Mouse (Mus musculus) neural tube, embryonic 14.5 days (tissue): ENCODE results near the gene Sap30bp. TPM values are rescaled to one million over a fixed set of nuclear protein-coding genes. Genes with fewer than 3 reads are reported as not detected.

ENCODE experiments used
- ATAC-seq: fragments of 200-750 bp; cut with Nextera tagmentation; 2 replicates; pipeline ENCODE4 v1.8.0; 2017; ENCODE audit warnings: low read depth, mild to moderate bottlenecking, moderate TSS enrichment, moderate library complexity
- H3K27ac ChIP-seq: fragments of 300-500 bp; sonication (generic); 2 replicates; pipeline ENCODE4 v1.5.1; 2014; ENCODE audit warnings: low read depth, mild to moderate bottlenecking, control low read depth, low read length, moderate library complexity, mixed read lengths
- H3K27me3 ChIP-seq: fragments of 300-500 bp; sonication (generic); 2 replicates; pipeline ENCODE4 v1.6.1; 2014; ENCODE audit warnings: low read length; ENCODE audit not compliant: control insufficient read depth, insufficient read depth
- H3K36me3 ChIP-seq: fragments of 300-500 bp; sonication (generic); 2 replicates; pipeline ENCODE4 v1.6.1; 2014; ENCODE audit warnings: low read length, mixed read lengths; ENCODE audit not compliant: control insufficient read depth, insufficient read depth
- H3K4me1 ChIP-seq: fragments of 300-500 bp; sonication (generic); 2 replicates; pipeline ENCODE4 v1.6.1; 2014; ENCODE audit warnings: low read length; ENCODE audit not compliant: control insufficient read depth, insufficient read depth
- H3K4me2 ChIP-seq: fragments of 300-500 bp; sonication (generic); 2 replicates; pipeline ENCODE4 v1.6.1; 2014; ENCODE audit warnings: mild to moderate bottlenecking, low read depth, low read length, control low read depth
- H3K4me3 ChIP-seq: fragments of 300-500 bp; sonication (generic); 2 replicates; pipeline ENCODE4 v1.5.1; 2014; ENCODE audit warnings: low read depth, low read length, control low read depth, mixed read lengths
- H3K9ac ChIP-seq: fragments of 300-500 bp; sonication (generic); replicated peaks from 2 replicates; pipeline ENCODE4 v1.6.1; 2014; ENCODE audit warnings: low read depth, mild to moderate bottlenecking, control low read depth, low read length, mixed read lengths
- H3K9me3 ChIP-seq: fragments of 300-500 bp; sonication (generic); 2 replicates; pipeline ENCODE4 v1.6.1; 2016; ENCODE audit warnings: low read length; ENCODE audit not compliant: control insufficient read depth
- WGBS: fragments of 180-500 bp; shearing (Covaris S2); extraction: QIAGEN DNeasy Blood & Tissue Kit; methylation state at CpG from one replicate; pipeline ENCODE4 v1.1.7; 2014; 5-methylcytosine and 5-hydroxymethylcytosine counted together
- polyA plus RNA-seq: library from polyadenylated mRNA; unstranded; fragments of >200 nt; fragmentation: Nextera tagmentation; extraction: Ambion mirVana; gene quantifications from 2 replicates; pipeline ENCODE4 v1.2.1, GENCODE M21; 2014

Gene Sap30bp
- polyA plus RNA-seq, 1 experiment from 2014 or later: 40.1 TPM

DNA sequence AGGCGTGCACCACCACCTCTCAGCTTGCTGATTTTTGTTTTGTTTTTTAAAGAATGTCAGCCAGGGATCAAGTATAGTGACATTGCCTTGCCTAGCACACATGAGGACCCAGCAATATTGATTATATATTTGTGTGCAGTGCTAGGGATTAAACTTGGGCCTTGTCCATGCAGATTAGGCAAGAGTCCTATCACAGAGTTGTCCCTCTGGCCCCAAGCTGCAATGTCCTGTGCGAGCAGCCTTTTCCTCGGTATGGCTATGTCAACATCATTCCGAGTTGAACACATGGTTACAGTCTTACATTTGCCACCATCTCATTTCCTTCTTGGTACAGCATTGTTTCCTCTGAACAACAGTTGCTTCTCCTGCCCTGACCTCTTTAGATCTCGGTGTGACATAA, 14.0 kb upstream of the Sap30bp start:
- no peaks in the 10 kb centered on the region for H3K27me3 ChIP-seq
- ATAC-seq: no peak
- no peaks in the 10 kb centered on the region for H3K9me3 ChIP-seq
- 97% methylated on average over 5 of the region's 5 CpGs for WGBS
- no peak overlapping the region for H3K9ac ChIP-seq
- peaks cover 11% of the 10 kb centered on the region; the same call in 1 of the 2 replicates for H3K36me3 ChIP-seq
- H3K4me2 ChIP-seq: no peak overlapping the region
- H3K4me1 ChIP-seq: no peaks in the 10 kb centered on the region
- H3K27ac ChIP-seq: no peak overlapping the region
- no peak overlapping the region for H3K4me3 ChIP-seq

DNA sequence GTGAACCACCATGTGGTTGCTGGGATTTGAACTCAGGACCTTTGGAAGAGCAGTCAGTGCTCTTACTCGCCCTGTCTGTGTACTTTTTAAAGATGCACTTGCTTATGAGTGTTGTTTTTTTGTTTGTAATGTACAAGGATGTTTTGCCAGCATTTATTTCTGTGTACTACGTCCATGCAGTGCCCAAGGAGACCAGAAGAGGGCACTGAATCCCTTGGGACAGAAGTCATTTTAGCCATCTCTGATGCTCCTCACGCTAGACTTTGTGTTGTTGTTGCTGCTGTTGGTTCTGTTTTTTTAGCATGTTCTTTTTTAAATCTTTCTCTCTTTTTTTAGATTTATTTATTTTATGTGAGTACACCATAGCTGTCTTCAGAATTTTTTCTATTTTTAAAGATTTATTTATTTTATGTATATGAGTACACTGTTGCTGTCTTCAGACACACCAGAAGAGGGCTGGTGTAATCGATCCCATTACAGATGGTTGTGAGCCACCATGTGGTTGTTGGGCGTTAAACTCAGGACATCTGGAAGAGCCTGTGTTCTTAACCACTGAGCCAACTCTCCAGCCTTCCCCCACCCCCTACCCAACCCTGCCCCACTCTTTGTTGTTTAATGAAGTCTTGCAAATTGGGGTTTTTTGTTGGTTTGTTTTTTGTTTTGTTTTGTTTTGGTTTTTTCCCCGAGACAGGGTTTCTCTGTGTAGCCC, 12.8 kb upstream of the Sap30bp start:
- no peak for ATAC-seq
- Histone ChIP-seq H3K4me2 (no peak overlapping the region), H3K9ac (no peak overlapping the region), H3K27ac (no peak overlapping the region), H3K36me3 (peaks cover 12% of the 10 kb centered on the region; the same call in 1 of the 2 replicates), H3K4me1 (no peaks in the 10 kb centered on the region), H3K27me3 (no peaks in the 10 kb centered on the region), H3K4me3 (no peak overlapping the region), H3K9me3 (no peaks in the 10 kb centered on the region)
- 52% methylated on average over 6 of the region's 6 CpGs for WGBS

DNA sequence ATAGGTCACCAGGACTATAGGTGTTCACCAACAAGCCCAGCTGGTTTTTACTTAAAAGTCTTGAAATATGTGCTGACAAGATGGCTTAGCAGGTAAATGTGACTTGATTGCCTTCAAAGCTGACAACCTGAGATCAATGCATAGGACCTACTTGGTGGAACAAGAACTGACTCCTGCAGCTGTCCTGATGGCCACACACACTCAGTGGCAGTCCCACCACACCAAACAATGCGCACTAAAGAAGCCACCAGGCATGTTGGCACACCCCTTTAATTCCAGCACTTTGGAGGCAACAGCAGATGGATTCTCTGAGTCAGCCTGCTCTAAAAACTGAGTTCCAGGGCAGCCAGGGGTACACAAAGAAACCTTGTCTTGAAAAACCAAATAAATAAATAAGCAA, 11.1 kb upstream of the Sap30bp start:
- Histone ChIP-seq H3K36me3 (peaks cover 10% of the 10 kb centered on the region; the same call in 1 of the 2 replicates), H3K9me3 (no peaks in the 10 kb centered on the region), H3K4me2 (no peak overlapping the region), H3K9ac (no peak overlapping the region), H3K4me1 (no peaks in the 10 kb centered on the region), H3K27me3 (no peaks in the 10 kb centered on the region), H3K27ac (no peak overlapping the region), H3K4me3 (no peak overlapping the region)
- WGBS: 94% methylated on average over 1 of the region's 1 CpGs
- no peak for ATAC-seq

DNA sequence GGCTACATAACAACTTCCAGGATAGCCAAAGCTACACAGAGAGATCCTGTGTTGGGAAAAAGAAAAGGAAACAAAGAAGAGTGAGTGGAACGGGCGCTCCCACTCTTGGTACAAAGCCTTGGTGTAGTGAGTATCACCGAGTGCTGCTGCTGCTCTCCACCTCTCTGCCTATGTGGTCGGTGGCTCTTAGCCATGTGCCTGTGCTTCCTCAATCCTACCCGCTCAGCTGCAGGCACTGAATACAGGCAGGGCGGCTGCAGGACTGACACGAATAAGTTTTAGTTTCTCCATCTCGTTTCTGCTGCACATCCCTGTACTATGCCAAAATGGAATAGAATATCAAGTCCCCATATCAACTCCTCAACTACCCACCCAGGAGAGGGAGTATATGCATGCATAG, 4.1 kb upstream of the Sap30bp start:
- Histone ChIP-seq H3K4me1 (peaks cover 8% of the 10 kb centered on the region), H3K36me3 (0 out of 2 replicates have a peak, but pooled peaks cover 5% of the 10 kb centered on the region), H3K4me3 (no peak overlapping the region), H3K9me3 (no peaks in the 10 kb centered on the region), H3K4me2 (no peak overlapping the region), H3K27me3 (no peaks in the 10 kb centered on the region), H3K9ac (no peak overlapping the region), H3K27ac (no peak overlapping the region)
- ATAC-seq: no peak
- 89% methylated on average over 8 of the region's 8 CpGs for WGBS

DNA sequence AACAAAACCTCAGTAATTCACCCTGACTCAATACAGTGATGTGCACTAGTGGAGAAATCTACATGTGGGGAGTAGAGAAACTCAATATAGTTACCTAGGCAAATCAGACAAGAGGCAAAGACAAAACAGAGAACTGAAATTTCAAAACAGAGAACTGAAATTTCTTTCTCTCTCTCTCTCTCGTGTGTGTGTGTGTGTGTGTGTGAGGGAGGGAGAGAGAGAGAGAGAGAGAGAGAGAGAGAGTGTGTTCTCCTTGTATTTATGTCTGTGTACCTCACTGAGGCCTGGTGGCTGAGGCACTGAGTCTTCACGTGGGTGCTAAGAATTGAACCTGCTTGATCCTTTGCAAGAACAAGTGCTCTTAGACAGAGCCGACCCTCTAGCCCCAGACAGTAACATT, 3.3 kb upstream of the Sap30bp start:
- no peaks in the 10 kb centered on the region for H3K36me3 ChIP-seq
- ATAC-seq: no peak
- H3K27ac ChIP-seq: no peak overlapping the region
- no peak overlapping the region for H3K4me2 ChIP-seq
- WGBS: 77% methylated on average over 3 of the region's 3 CpGs
- H3K9me3 ChIP-seq: no peaks in the 10 kb centered on the region
- no peak overlapping the region for H3K9ac ChIP-seq
- H3K27me3 ChIP-seq: no peaks in the 10 kb centered on the region
- H3K4me3 ChIP-seq: no peak overlapping the region
- H3K4me1 ChIP-seq: peaks cover 13% of the 10 kb centered on the region

DNA sequence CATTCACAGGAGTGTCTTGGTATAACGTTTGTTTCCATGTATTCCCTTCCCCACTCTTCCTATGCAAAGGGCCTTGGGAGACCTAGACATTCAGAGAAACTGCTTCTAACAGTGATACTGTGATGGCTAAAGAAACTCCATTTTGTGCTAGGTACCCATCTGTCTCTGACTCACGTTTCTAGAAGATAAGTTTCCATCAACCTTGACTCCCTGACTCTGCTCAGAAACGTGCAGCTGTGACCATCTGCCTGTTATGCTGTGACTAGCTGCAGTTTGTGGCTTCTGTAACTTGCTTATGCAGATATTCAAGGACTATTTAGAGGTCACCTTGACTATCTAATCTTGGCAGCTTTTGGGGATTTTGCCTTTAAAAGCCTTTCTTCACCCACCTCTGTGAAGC, 1.8 kb upstream of the Sap30bp start:
- Histone ChIP-seq H3K9me3 (no peaks in the 10 kb centered on the region), H3K9ac (no peak overlapping the region), H3K4me3 (no peak overlapping the region), H3K27me3 (no peaks in the 10 kb centered on the region), H3K4me2 (no peak overlapping the region), H3K4me1 (peaks cover 13% of the 10 kb centered on the region), H3K36me3 (no peaks in the 10 kb centered on the region), H3K27ac (no peak overlapping the region)
- no peak for ATAC-seq
- 83% methylated on average over 3 of the region's 3 CpGs for WGBS

DNA sequence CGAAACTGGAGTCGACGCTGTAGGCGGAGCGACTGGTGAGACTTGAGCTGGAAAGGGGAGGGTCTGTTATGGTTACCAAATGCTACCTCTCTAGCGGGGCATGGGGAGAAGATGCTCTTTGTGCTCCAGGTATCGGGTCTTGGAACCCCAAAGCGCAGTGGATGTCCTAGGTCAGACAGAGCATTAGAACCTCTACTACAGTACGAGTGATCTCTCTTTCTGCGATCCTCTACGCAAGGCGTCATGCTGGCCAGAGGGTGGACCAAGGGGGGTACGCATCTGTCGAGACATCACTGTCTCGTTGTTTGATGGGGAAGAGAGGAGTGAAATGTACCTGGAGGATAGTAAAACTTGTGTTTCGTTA, 647 bp downstream of the Sap30bp start:
- Histone ChIP-seq H3K27ac (peak overlapping the region; percentile 45; the same call in 1 of the 2 replicates), H3K4me3 (peak overlapping the region; percentile 64), H3K4me2 (peak overlapping the region; percentile 54), H3K9me3 (no peaks in the 10 kb centered on the region), H3K4me1 (peaks cover 13% of the 10 kb centered on the region), H3K27me3 (no peaks in the 10 kb centered on the region), H3K36me3 (peaks cover 9% of the 10 kb centered on the region), H3K9ac (peak overlapping the region; percentile 64)
- ATAC-seq: peak; percentile 38; the same call in 1 of the 2 replicates
- WGBS: 1% methylated on average over 16 of the region's 16 CpGs

DNA sequence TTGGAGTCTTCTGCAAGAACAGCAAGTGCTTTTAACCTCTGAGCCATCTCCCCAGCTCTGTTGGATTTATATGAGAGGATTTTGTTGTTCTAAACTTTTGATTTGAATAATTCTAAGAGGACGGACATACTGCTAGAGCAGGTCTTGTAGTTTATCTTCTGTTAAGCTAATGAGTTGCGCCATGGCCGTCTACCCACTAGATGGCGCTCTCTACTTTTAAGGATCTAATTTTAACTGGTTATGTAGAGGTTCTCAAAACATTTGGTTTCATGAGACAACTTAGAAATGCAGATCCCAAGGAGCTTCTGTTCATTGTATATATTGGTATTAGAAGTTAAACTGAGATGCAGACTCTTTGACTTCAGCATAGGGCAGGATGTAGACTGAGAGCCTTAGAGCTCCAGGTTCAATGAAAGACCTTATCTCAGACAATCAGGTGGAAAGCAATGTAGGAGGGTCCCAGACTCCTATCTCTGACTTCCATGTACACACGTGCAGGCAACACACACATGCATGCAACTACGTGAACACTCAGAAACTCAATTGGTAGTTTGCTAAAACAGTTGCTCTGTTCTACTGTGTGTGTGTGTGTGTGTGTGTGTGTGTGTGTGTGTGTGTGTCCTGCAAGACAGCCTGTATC, 6.7 kb downstream of the Sap30bp start:
- Histone ChIP-seq H3K4me2 (no peak overlapping the region), H3K4me3 (no peak overlapping the region), H3K27ac (no peak overlapping the region), H3K27me3 (no peaks in the 10 kb centered on the region), H3K4me1 (no peaks in the 10 kb centered on the region; the same call in 1 of the 2 replicates), H3K9ac (no peak overlapping the region), H3K36me3 (peaks cover 29% of the 10 kb centered on the region), H3K9me3 (no peaks in the 10 kb centered on the region)
- WGBS: 42% methylated on average over 6 of the region's 6 CpGs
- no peak for ATAC-seq

DNA sequence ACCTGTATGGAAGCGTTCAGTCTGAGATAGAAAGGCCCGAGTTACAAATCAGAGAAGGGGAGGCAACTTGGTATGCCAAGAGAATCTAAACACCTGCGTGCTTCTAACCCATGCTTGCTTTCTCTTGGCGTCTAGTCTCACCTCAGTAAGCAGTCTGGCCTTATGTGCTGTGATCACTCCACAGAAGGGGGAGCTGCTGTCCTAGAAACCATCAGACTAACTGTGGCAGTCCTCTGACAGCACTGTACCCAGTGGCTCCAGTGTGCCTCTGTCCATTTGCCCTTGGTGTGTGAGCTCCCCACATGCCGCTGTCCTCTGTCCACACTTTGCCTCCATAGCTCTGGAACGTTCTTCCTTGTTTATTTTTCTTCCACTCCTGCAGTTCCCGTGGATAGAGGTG, 8.9 kb downstream of the Sap30bp start:
- no peaks in the 10 kb centered on the region for H3K27me3 ChIP-seq
- H3K9ac ChIP-seq: no peak overlapping the region
- no peak overlapping the region for H3K4me3 ChIP-seq
- H3K36me3 ChIP-seq: peaks cover 29% of the 10 kb centered on the region
- no peak for ATAC-seq
- no peaks in the 10 kb centered on the region for H3K4me1 ChIP-seq
- H3K27ac ChIP-seq: no peak overlapping the region
- H3K9me3 ChIP-seq: no peaks in the 10 kb centered on the region
- no peak overlapping the region for H3K4me2 ChIP-seq
- 87% methylated on average over 7 of the region's 7 CpGs for WGBS
